Mouse (Mus musculus) liver (tissue): ENCODE measurements around the gene Gemin7.

Source experiments
- DNase-seq: peaks from one replicate; pipeline ENCODE4 v3.0.0-alpha.2; 2020; ENCODE audit warnings: mixed read lengths

Gemin7 gene

DNA sequence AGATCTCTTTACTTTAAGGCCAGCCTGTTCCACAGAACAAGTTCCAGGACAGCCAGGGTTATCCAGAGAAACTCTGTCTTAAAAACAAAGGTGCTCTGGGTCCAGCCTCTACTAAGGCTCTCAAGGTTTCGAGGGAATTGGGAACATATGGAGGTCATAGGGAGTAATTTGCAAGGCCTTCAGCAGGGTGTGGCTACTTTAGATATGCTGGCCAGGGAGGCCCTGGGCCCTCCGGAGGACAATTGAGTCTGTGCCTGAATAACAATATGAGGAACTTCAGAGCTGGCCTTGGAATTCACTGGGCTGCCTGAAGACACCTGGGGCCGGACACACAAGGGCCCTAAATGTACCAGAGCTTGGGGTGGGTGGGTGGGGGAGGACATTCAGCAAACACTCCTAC, 1.8 kb downstream of the Gemin7 start:
- DNase-seq: peak; percentile 37

DNA sequence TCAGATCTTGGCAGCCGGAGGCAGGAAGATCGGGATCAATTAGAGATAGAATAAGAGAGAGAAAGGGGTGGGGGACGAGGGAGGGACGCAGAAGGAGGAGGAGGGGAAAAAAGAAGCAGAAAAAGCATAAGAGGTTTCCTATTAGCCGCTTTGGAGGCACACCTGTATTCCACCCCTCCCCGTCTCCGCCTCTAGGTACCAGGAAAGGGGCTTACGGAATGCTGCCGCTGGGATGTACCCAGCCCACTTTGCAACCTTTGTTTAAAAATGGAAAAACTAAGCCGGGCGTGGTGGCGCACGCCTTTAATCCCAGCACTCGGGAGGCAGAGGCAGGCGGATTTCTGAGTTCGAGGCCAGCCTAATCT, 3.6 kb downstream of the Gemin7 start:
- DNase-seq: no peak

DNA sequence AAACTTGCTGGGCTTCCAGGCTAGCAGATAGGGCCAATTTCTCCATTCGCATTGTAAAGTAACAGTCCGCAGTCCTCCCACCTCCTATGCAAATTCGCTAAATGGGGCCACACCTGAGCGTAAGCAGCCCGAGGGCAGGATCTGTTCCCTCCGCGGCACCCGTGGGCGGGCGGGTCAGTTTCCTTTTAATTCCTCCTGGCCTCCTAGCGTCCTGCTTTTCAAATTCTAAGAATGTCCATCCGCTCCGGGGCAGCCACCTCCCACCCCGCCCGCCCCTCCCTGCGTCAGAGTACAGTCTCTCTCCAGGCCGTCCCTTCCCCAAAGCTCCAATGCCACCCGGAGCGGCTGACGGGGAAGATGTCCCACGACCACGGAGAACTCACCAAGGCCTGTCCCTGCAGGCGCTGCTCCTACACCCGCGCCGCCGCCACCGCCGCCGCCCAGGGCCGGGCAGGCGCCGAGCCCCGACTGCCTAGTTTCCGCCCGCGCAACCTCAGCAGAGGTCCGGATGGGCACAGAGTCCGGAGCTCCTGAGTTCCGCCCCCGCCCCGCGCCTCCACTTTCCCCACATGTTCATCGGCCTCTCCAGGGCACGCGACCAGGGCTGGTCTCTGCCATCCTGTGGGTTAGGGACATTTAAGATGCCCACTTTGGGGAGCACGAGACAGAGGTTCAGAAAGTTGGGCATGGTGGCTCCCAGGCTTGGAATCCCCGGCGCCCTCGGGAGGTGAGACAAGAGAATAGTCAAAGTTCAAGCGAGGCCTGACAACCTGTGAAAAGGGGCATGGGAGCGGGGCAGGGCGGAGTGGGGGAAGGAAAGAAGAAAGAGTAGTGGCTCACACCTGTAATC, 4.2 kb downstream of the Gemin7 start:
- DNase-seq: peak; percentile 87

DNA sequence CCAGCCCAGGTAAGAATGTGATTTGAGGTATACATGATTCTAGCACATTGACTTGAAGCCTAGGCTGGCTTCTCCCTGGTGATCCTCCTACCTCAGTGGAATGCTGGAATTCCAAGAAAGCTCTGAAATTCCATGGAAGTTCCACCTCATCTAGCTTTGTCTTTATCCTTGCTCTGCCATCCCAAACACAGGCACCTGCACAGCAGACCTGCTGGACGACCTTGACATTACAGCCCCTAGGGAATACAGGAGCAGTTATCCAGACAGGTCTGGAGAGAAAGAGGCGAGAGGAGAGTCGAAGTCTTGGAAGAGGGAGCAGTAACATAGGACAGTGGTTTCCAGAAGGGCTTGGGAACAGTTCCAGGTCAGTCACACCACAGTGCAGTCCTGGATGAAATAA, 7.7 kb downstream of the Gemin7 start:
- DNase-seq: no peak

DNA sequence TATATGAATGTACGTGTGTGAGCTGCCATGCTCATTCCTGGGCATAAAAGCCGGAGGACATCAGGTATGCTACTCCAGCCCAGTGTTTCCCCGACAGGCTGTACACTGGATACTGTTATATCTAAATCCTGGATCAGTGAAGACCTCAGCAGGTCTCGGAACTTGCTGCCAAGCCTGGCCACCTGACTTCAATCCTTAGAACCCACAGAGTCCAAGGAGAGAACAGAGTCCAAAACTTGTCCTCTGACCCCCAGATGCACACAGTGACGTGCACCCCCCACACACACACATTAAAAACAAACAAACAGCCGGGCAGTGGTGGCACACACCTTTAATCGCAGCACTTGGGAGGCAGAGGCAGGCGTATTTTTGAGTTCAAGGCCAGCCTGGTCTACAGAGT, 10.0 kb downstream of the Gemin7 start:
- no peak for DNase-seq

DNA sequence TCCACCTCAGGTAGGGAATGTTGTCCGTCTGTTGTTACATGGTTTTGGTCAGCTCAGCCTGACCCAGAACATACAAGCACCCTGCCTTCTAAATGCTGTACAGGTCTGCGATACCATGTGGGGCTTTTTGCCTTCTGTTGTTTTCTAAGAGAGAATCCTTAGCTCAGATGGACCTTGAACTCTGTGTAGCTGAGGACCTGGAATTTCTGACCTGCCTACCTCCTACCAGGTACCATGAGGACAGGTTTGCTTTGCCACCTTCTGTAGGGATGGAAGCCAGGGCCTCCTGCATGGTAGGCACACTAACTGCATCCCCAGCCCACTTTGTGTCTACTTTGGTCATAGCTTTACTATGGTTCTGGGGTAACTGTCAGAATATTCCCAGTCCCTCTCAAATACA, 11.6 kb downstream of the Gemin7 start:
- no peak for DNase-seq

DNA sequence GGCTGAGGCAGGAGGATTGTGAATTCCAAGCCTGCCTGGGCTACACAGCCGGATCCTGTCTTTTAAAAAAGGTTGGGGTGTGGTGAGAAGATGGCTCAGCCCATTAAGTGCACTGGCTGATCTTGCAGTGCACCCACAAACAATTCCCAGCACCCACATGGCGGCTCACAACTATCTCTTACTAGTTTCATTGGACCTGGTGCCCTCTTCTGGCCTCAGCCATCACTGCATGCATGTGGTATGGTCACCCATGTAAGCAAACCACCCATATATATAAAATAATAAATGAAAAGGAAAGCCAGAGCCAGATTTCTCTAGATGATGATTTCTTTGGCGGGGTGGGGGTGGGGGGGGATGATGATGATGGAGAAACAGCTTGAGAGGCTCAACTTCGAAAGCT, 12.9 kb downstream of the Gemin7 start:
- DNase-seq: peak; percentile 38

DNA sequence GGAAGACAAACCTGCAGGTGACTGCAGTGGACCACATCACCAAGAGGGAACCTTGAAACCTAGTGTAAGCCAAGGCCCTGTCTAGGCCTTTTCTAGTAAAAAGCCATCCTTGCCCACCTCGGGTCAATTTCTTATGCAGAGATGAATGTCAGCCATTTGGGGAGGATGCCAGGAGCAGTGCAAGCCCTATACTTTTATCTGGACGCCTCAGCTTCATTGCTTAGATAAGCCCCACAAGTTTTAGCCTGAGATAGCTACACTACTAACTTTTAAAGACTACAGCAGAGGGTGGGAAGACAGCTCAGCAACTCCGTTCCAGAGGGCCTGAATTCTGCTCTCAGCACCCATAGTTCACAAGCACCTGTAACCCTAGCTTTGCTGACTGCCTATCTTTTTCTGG, 13.5 kb downstream of the Gemin7 start:
- DNase-seq: peak; percentile 68

DNA sequence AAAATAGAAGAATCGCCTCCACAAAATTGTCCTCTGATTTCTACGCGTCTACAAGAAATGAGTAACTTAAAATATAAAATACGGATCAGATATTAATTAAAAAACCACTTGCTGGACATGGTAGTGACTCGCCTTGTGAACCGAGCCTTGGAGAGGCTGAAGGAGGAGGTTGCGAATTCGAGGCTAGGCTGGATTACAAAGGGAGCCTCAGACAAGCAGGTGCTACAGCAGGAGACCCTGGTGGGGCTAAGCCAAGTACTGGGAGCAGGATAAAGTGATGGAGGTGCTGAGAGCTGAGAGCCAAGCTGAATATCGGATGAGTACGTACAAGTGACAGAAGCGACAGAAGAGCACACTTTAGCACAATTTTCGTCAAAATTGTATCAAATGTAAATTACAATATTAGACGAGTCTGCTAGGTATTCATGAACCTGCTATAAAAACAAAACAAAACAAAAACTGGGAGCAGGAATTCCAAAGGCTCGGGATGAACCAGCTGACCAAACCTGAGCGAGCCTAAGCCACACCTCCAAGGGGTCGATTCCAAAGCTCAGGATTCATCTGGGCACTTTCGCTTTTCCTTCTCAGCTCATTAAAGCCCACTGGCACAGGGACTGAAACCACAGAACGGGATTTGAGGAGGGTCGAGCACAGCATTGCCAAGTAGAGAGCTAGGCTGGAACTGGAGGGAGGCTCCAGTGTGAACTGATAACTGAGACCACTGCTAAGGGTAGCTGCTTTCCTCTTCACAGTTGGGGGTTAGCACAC, 14.6 kb downstream of the Gemin7 start, which contains the start of gene Ppp1r37:
Gene Ppp1r37, minus strand, starts transcription at position 434 of the 768 bp plus-strand sequence.
- DNase-seq: peak; percentile 47

DNA sequence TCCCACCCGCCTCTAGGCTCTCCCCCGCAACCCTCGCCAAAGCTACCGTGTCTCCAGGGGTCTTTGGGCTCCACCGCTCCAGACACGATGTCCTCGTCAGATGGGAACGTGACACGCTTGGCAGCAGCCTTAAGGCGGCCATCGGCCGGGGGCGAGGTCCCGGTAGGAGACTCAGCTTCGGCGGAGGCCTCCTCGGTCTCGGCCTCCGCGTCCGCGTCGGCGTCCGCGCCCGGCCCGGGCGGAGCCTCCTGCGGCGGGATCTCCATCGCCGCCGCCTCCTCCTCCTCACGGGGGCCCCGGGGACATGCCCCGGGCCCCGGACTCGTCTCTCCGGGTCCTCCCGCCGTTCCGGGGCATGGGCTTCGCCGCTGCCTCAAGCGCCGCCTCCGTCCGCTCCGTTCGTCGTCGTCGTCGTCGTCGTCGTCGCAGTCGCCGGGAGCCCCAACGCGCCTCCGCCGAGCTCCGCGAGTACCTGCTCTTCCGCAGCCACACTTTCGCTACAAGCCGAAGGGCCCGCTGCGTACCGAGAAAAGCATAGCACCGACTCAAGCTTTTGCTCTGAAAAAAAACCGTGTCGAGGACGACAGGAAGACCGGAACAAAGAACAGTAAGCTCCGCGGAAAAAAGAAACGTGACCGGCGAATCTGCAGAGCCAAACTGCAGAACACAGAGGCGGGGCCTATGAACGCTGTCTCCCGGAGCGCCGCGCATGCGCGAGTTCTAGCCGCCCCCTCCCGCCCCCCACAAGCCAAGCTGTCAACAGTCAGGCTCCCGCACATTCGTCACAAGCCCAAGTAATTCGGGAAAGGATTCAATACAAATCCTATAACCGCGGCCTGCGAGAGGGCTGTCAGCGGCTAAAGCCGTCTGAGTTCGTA, 15.4 kb downstream of the Gemin7 start:
- DNase-seq: peak; percentile 98

DNA sequence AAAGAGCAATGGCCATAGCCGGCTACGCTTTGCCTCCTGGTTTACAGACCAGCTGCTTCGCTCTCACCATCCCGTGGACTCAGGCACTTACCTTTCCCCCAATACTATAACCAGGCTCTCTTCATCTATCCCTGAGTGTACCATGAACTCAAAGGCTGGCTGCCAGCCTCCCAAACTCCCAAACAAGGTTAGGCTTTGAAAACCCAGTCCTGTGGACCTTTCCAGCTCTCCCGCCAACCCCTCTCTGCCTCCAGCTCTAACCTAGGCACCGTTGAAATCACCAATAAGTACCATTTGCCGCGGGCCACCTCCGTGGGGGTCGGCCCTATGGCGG, 16.0 kb downstream of the Gemin7 start:
- no peak for DNase-seq

DNA sequence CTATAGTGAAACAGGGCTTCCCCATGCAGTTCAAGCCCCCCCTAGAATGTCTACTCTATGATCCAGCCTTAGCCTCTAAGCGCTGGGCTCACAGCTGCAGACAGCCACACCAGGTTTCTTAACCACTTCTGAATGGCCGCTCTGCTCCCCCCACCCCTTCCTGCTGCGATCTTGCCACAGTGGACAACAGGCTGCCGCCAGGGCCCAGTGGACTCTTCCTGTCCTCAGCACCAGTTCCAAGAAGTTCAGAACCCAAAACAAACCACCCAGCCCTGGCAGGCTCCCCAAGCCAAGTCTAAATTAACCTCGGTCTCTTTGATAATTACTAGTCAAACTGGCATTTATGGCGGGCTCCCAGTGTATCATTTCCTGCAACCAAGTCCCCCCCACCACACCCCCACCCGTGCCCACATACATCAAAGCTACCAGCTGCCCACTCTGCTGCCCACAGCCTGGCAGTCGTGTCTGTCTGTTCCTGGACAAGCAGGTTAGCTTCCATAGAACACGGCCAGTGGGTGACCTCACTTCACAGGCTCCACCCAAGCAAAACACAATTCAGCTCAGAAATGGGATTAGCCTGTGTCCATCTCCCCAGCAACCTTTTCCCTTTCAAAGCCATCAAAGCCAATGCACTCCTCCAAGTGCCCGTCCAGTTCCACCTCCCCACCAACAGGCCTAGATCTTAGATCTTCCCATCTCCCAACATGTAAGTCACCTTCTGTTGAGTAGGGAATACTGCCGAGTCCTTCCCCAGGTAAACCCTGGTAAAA, 16.7 kb downstream of the Gemin7 start:
- peak; percentile 46 for DNase-seq

DNA sequence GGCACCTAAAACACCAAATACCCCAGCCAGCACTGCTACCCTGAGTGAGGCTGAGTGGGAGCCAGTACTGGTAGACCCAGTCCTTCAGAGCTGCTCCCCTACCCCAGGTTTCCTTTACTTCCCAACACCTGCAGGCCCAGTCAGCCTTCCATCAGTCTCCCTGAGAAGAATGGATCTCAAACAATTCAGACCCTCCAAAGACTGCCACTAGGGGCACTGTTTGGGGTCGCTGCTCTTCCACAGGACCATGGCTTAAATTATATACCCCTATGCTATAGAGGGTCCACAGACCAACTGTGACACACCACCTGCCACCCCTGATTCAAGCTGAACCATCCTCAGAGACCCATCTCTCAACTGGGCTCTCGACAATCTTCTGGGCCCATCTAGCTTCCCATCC, 18.4 kb downstream of the Gemin7 start:
- no peak for DNase-seq

DNA sequence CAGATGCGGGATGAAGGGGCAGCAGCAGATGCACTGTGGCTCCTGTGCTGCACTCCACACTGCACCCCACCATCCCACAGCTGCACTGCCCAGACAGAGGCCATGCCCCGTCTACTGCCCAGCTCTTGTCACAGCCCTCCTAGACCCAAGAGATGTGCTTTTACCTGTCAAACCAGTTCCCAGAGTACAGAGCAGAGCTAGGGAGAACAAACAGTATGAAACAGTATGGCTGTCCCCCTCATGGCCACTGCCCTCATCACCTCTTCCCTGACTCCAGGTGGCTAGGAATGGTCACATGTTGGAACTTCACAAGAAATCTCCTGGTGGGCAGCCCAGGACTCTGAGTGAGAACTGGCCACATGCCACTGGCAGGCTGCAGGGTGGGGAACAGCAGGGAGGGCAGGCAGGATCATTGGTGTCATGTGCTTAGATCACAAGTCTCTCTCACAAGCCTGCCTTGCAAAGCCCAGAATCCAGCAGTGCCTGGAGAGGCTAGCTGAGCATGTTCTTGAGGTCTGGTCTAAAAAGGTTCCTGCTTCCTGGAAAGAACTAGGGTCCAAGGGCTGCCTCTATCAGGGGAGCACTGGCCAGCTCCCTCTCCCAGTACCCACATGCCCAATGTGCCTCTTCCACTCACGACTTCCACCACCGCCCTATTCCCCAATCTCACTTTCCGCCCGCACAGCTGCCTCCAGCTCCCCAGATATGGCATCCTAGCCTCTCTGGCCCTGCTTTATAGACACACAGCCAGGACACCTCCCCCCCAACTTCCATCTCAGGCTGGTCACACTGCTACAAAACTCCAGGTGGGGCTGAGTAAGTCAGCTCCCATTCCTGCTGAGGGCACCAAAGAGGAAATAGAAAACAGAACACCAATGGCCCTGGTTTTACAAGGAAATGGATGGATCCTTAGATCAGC, 19.2 kb downstream of the Gemin7 start:
- peak; percentile 54 for DNase-seq

DNA sequence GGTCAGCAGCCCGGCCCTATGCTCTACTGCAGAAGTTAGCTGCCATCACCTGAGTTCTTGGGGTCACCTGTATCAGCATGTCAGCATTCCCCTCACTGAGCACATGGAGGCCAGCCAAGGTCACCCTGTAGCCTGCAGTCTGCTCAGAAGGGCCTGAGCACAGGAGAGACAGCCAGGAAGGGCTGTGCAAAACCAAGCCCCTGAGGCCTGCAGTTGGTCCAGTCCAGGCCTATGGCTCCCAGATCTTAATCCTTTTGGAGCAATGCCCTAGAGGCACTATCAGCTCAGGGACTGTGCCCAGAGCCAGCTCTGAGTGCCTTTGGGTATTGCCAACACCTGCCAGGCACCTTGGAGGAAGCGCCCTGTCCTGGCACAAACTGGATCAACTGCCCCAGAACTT, 20.3 kb downstream of the Gemin7 start:
- DNase-seq: no peak

DNA sequence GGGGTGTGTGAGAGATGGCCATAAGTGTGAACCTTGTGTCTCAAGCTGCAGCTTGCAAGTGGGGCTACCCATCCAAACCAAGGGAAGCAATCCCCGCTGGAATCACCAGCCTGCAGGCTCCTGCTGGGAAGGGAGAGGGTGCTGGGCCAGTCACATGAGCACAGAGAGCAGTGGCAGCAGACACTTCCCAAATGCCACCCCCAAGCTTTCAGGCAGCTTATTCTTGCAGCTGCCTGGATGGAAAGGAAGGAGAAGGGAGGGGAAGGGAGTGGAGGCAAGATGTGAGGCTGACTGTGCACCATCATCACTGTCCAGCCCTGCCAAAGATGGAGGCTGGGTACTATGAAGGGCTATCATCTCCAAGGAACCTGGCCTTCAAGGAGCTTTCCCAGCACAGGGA, 23.2 kb downstream of the Gemin7 start:
- no peak for DNase-seq

DNA sequence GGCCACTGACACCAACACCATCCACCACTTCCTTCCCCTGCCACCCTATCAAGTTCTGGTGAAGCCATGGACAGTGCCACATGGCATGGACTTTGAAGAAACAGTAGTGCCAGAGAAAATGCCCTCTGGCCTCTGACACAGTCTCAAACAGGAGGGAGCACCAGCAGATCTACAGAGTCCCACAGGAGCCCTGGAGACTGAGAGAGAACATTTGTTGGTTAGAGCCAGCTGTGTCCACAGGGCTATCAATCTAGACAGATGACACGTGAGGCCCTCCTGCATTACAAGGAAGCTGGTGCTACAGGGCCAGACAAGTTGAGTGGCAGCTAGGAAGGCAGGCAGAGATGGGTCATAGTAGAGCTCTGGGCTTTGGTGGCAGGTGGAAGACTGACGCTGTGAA, 25.0 kb downstream of the Gemin7 start:
- DNase-seq: no peak

DNA sequence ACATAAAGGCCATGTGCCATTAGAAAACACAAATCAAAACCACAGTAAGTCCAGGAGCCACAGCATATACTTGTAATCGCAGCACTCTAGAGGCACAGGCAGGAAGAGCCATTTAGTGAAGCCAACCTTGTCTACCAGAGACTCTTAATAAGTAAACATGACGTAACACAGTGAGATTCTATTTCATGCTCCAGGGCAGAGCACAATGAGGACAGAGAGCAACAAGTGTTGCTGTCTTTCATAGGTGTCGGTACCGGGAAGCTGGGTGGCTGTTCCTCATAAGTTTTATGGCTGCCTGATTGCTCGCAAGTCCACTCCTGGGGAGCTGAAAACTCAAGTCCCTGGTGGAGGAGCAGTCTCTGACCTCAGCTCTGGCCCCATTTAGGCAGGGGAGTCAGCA, 25.8 kb downstream of the Gemin7 start:
- DNase-seq: no peak

DNA sequence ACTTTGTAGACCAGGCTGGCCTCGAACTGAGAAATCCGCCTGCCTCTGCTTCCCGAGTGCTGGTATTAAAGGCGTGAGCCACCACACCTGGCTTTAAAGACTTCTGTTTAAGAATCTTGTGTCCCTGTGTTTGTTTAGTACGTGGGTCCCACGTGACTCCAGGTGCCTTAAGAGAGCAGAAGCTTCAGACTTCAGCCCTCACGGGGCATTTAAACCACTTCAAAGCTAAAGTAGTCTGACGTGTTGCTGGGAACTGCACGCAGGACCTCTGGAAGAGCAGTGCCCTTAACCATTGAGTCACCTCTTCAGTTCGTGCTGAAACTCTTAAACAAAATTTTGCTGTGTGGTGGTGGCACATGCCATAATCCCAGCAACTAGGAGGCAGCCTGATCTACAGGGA, 28.0 kb downstream of the Gemin7 start:
- no peak for DNase-seq

DNA sequence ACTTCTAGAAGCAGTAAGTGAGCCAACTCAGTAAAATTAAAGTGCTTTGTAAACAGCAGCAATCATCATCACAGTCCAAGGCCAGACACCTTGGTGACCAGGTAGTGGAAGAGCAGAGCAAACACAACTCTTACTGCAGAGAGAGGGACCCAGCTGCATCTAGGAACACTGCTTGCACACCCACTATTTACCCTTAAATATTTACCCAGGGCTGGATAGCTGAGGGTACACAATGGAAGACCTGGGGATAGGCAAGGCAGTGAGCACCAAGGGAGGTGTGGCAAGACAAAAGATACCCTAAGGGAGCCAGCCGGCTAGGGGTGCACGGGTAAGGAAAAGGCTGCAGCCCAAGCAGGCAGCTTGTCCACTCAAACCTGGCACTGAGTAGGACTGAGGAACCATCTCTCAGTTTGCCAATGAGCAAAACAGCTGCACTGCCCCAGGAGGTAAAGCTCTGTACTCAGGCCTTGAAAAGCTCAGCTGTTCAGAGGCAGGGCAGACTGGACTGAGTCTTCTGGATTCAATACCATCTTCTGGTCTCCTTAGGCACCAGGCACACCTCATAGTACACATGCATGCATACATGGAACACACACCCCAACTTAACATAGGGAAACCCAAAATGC, 29.9 kb downstream of the Gemin7 start:
- DNase-seq: no peak

DNA sequence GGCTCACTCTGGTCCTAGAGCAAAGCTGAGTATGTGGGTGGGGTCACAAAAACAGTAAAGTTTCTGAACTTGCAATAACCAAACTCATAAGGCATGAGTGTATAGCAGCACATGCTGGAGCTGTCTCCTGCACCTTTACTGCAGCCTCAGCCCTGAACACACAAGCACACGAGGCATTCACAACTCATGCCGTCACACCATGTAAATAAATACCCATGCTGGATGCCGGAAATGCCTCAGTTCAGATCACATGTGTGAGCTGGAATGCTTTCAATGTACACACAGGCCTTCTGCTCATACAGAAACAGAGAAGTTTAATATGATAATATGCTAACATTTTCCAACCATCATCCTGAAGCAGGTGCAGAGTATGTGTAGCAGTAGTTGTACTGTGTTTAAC, 31.4 kb downstream of the Gemin7 start:
- DNase-seq: no peak
